Mouse (Mus musculus) kidney, postnatal 25 days (tissue): Measurements from ENCODE around the gene Dtnb.
"Not testable (repeated sequence)": the region's sequence is repeated elsewhere in the genome, so short reads cannot be mapped to it uniquely, and the experiment has no call there.

Experiments
- DNase-seq, 2 experiments: peaks; one replicate each; pipeline ENCODE4 v3.0.0; 2021; ENCODE audit warnings: mixed read lengths in 2 of 2

Gene Dtnb

GRCm38 (mm10) chr12:3571787-3572580 is at the start of gene Dtnb:
Gene Dtnb, plus strand, starts transcription at chr12:3572381.
- DNase-seq: peak; percentile 75 to 90

- no peak for DNase-seq
These were observed 46.6 kb upstream of the Dtnb start for GRCm38 (mm10) chr12:3525536-3525935.

- not testable (repeated sequence) for DNase-seq
These were observed 36.7 kb upstream of the Dtnb start for GRCm38 (mm10) chr12:3535446-3535845.

- peak; percentile 23 to 51 for DNase-seq
These were observed 34.6 kb upstream of the Dtnb start for GRCm38 (mm10) chr12:3537616-3538015.

- DNase-seq: no peak
These were observed 34.1 kb upstream of the Dtnb start for GRCm38 (mm10) chr12:3538036-3538435.

- DNase-seq: no peak
These were observed 32.6 kb upstream of the Dtnb start for GRCm38 (mm10) chr12:3539605-3540004.

- DNase-seq: no peak
These were observed 31.3 kb upstream of the Dtnb start for GRCm38 (mm10) chr12:3540871-3541270.

- no peak for DNase-seq
These were observed 26.7 kb upstream of the Dtnb start for GRCm38 (mm10) chr12:3545451-3545850.

GRCm38 (mm10) chr12:3546121-3546658 is 26.0 kb upstream of the Dtnb start:
- DNase-seq: no peak

GRCm38 (mm10) chr12:3546781-3547180 is 25.4 kb upstream of the Dtnb start:
- DNase-seq: no peak

- DNase-seq: no peak
These were observed 24.7 kb upstream of the Dtnb start for GRCm38 (mm10) chr12:3547506-3547905.

- peak in 1 of 2 experiments; percentile 51 for DNase-seq
These were observed 24.3 kb upstream of the Dtnb start for GRCm38 (mm10) chr12:3547911-3548310.

GRCm38 (mm10) chr12:3548582-3549211 is 23.5 kb upstream of the Dtnb start:
- DNase-seq: no peak

- no peak for DNase-seq
These were observed 21.9 kb upstream of the Dtnb start for GRCm38 (mm10) chr12:3550280-3550679.

- DNase-seq: no peak
These were observed 14.5 kb upstream of the Dtnb start for GRCm38 (mm10) chr12:3557414-3558319.

- peak; percentile 67 to 71 for DNase-seq
These were observed 11.6 kb upstream of the Dtnb start for GRCm38 (mm10) chr12:3560596-3560995.

- DNase-seq: no peak
These were observed 11.1 kb upstream of the Dtnb start for GRCm38 (mm10) chr12:3561032-3561431.

- DNase-seq: no peak
These were observed 9.4 kb upstream of the Dtnb start for GRCm38 (mm10) chr12:3562806-3563205.

GRCm38 (mm10) chr12:3563659-3564058 is 8.5 kb upstream of the Dtnb start:
- peak; percentile 20 to 60 for DNase-seq

GRCm38 (mm10) chr12:3568461-3568991 is 3.7 kb upstream of the Dtnb start:
- DNase-seq: no peak

- DNase-seq: no peak
These were observed 1.3 kb upstream of the Dtnb start for GRCm38 (mm10) chr12:3570711-3571400.
